Mouse (Mus musculus): Measurements from ENCODE around the gene Prkab2.

Gene Prkab2

GRCm38 (mm10) chr3:97657655-97658411 is at the start of gene Prkab2:
Gene Prkab2 (plus strand): TSS chr3:97658193.
- peak; percentile 100 for DNase-seq (ENCODE audit: extremely low spot score)

- DNase-seq (ENCODE audit: extremely low spot score), result no peak
These were observed 48.7 kb upstream of the Prkab2 start for GRCm38 (mm10) chr3:97609201-97609844.

- DNase-seq (ENCODE audit: extremely low spot score), result peak; percentile 96
These were observed 48.1 kb upstream of the Prkab2 start, which contains the start of gene Chd1l for GRCm38 (mm10) chr3:97609845-97610410. Gene Chd1l (minus strand): TSS chr3:97610203.

GRCm38 (mm10) chr3:97611021-97611420 is 47.0 kb upstream of the Prkab2 start:
- no peak for DNase-seq (ENCODE audit: extremely low spot score)

GRCm38 (mm10) chr3:97615154-97615553 is 42.8 kb upstream of the Prkab2 start:
- no peak for DNase-seq (ENCODE audit: extremely low spot score)

GRCm38 (mm10) chr3:97615933-97616332 is 42.1 kb upstream of the Prkab2 start:
- DNase-seq (ENCODE audit: extremely low spot score), result no peak

GRCm38 (mm10) chr3:97617091-97617825 is 40.7 kb upstream of the Prkab2 start:
- DNase-seq (ENCODE audit: extremely low spot score), result no peak

GRCm38 (mm10) chr3:97617899-97618298 is 40.1 kb upstream of the Prkab2 start:
- DNase-seq (ENCODE audit: extremely low spot score), result no peak

GRCm38 (mm10) chr3:97620657-97621056 is 37.3 kb upstream of the Prkab2 start:
- DNase-seq (ENCODE audit: extremely low spot score), result no peak

GRCm38 (mm10) chr3:97624611-97625010 is 33.4 kb upstream of the Prkab2 start:
- no peak for DNase-seq (ENCODE audit: extremely low spot score)

- DNase-seq (ENCODE audit: extremely low spot score), result no peak
These were observed 30.1 kb upstream of the Prkab2 start for GRCm38 (mm10) chr3:97627893-97628292.

- peak; percentile 47 for DNase-seq (ENCODE audit: extremely low spot score)
These were observed 29.5 kb upstream of the Prkab2 start, which contains the start of gene Fmo5 for GRCm38 (mm10) chr3:97628391-97629001. Gene Fmo5 (plus strand): TSS chr3:97628804.

- DNase-seq (ENCODE audit: extremely low spot score), result no peak
These were observed 28.1 kb upstream of the Prkab2 start for GRCm38 (mm10) chr3:97629941-97630340.

- DNase-seq (ENCODE audit: extremely low spot score), result no peak
These were observed 27.2 kb upstream of the Prkab2 start for GRCm38 (mm10) chr3:97630746-97631145.

GRCm38 (mm10) chr3:97631258-97631860 is 26.6 kb upstream of the Prkab2 start:
- DNase-seq (ENCODE audit: extremely low spot score), result no peak

GRCm38 (mm10) chr3:97633456-97633855 is 24.5 kb upstream of the Prkab2 start:
- DNase-seq (ENCODE audit: extremely low spot score), result no peak

- no peak for DNase-seq (ENCODE audit: extremely low spot score)
These were observed 23.7 kb upstream of the Prkab2 start for GRCm38 (mm10) chr3:97634288-97634761.

GRCm38 (mm10) chr3:97641396-97641795 is 16.6 kb upstream of the Prkab2 start:
- DNase-seq (ENCODE audit: extremely low spot score), result no peak

- no peak for DNase-seq (ENCODE audit: extremely low spot score)
These were observed 16.0 kb upstream of the Prkab2 start for GRCm38 (mm10) chr3:97642001-97642400.

- no peak for DNase-seq (ENCODE audit: extremely low spot score)
These were observed 9.5 kb upstream of the Prkab2 start for GRCm38 (mm10) chr3:97648518-97648917.

GRCm38 (mm10) chr3:97649022-97649421 is 9.0 kb upstream of the Prkab2 start:
- DNase-seq (ENCODE audit: extremely low spot score), result no peak

Data from embryo, embryonic 9.5 days (tissue).